Mouse (Mus musculus) myocyte (in vitro differentiated cells): ENCODE results near the gene Gsdme.
A peak's percentile ranks its signal among the peaks of the same experiment; 100 is the strongest.

Experiments used
- MAX ChIP-seq: IDR thresholded peaks from one replicate; pipeline ENCODE4 v1.6.1; 2011; ENCODE audit warnings: low read depth, mild to moderate bottlenecking, control low read depth
- MYOG ChIP-seq, 3 experiments: IDR thresholded peaks; one replicate each; pipeline ENCODE4 v1.6.1; 2011; ENCODE audit warnings: control low read depth in 2 of 3, low read depth in 2 of 3, mild to moderate bottlenecking in 2 of 3; ENCODE audit not compliant: insufficient read length in 2 of 3, control insufficient read depth in 1 of 3, insufficient read depth in 1 of 3
- POLR2A ChIP-seq: IDR thresholded peaks from one replicate; pipeline ENCODE4 v1.6.1; 2011; ENCODE audit warnings: low read depth, mild to moderate bottlenecking, control low read depth, moderate library complexity; ENCODE audit not compliant: insufficient read length
- REST ChIP-seq: IDR thresholded peaks from one replicate; pipeline ENCODE4 v1.6.1; 2011; ENCODE audit warnings: mild to moderate bottlenecking, control low read depth, moderate library complexity; ENCODE audit not compliant: insufficient read depth, insufficient read length

GRCm38 (mm10) chr6:50218628-50219027 lies 45.0 kb downstream of the Gsdme start:
- TF ChIP-seq MAX (no peak), POLR2A (no peak), MYOG (IDR thresholded peaks at IDR 0.05; ENCODE audit: control insufficient read depth in 1 of 3, insufficient read depth in 1 of 3, insufficient read length in 2 of 3, low read depth in 2 of 3) (peak in 1 of 3 experiments; percentile 44), REST (no peak)
